Comparison of ENCODE assay signal across 9 mouse cellular contexts in the genomic region with DNA sequence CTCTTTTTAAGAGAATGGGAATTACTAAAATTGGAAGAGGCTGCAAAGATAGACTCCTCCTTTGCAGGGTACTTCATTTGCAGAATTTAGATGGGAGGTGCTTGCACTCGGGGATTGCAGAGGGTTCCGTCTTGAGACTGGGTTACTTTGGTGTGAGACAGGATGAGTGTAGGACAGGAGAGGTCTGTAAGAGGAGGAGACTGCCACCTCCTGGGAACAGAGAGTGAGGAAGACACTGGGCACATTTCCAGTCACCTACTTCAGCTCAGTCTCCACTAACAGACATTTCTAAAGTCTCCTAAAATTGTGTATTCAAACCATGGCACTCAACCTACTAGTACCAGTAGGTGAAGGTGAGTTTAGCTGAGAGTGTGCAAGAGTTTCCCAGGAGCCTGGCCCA. TPM values are rescaled to one million over a fixed set of nuclear protein-coding genes. Genes with fewer than 3 reads are reported as not detected.
DNase-seq lines count a peak whose midpoint lies in the region; ATAC-seq and TF ChIP-seq lines count a peak whose summit lies in the region.
"Had no signal": no experiment of that assay in that cellular context is flagged by ENCODE, and none has a peak within 500 bp of the region (broad histone marks: within the 10 kb centered on the region; RNA-seq: fewer than 3 reads in every experiment).

No protein-coding gene starts in this region.

- no peak overlapping the region for H3K4me3 ChIP-seq in embryonic facial prominence, embryonic 15.5 days (replicated peaks)
- no peak overlapping the region for H3K4me3 ChIP-seq in embryonic facial prominence, embryonic 10.5 days
- H3K4me3 ChIP-seq in layer of hippocampus, adult 2 months = no peak overlapping the region
- no peak overlapping the region for H3K4me3 ChIP-seq in MEL (ENCODE audit: control insufficient read depth in 1 of 2, insufficient read depth in 1 of 2, low read depth in 2 of 2, low read length in 2 of 2)
- H3K4me3 ChIP-seq in liver, embryonic 14.5 days (ENCODE audit: insufficient read depth in 1 of 2, low read depth in 2 of 2, low read length in 2 of 2) = no peak overlapping the region
- H3K4me3 ChIP-seq in forebrain, embryonic 13.5 days = no peak overlapping the region
- H3K4me3 ChIP-seq: heart, embryonic 15.5 days had no signal

- no peak for DNase-seq in embryonic facial prominence, embryonic 10.5 days (ENCODE audit: low spot score)
- no peak for DNase-seq in layer of hippocampus, adult 2 months (ENCODE audit: low spot score in 2 of 2)
- no peak for DNase-seq in layer of hippocampus, postnatal 25 days (ENCODE audit: extremely low spot score in 1 of 2, low spot score in 1 of 2)
- DNase-seq in MEL (ENCODE audit: low read depth, low spot score) = no peak
- DNase-seq in liver, embryonic 14.5 days (ENCODE audit: low read depth in 3 of 3, low spot score in 3 of 3) = no peak
- no peak for DNase-seq in neural tube, embryonic 10.5 days (ENCODE audit: extremely low spot score, low spot score)

- no peak overlapping the region for H3K4me2 ChIP-seq in embryonic facial prominence, embryonic 15.5 days (replicated peaks)
- H3K4me2 ChIP-seq in liver, embryonic 14.5 days (ENCODE audit: low read depth) = peak overlapping the region; percentile 28; the same call in 1 of the 2 replicates
- no peak overlapping the region for H3K4me2 ChIP-seq in forebrain, embryonic 13.5 days
- H3K4me2 ChIP-seq: heart, embryonic 15.5 days had no signal

- H3K27me3 ChIP-seq in embryonic facial prominence, embryonic 15.5 days = no peaks in the 10 kb centered on the region
- H3K27me3 ChIP-seq in embryonic facial prominence, embryonic 10.5 days (replicated peaks; ENCODE audit: low read depth, poor library complexity, severe bottlenecking) = no peaks in the 10 kb centered on the region
- H3K27me3 ChIP-seq in MEL (ENCODE audit: control insufficient read depth in 1 of 2, insufficient read depth in 2 of 2, low read length in 2 of 2) = no peaks in the 10 kb centered on the region
- no peaks in the 10 kb centered on the region for H3K27me3 ChIP-seq in liver, embryonic 14.5 days (ENCODE audit: control insufficient read depth, insufficient read depth, low read length)
- H3K27me3 ChIP-seq in forebrain, embryonic 13.5 days = no peaks in the 10 kb centered on the region
- H3K27me3 ChIP-seq: heart, embryonic 15.5 days had no signal

- no peaks in the 10 kb centered on the region for H3K9me3 ChIP-seq in embryonic facial prominence, embryonic 15.5 days (replicated peaks)
- H3K9me3 ChIP-seq in embryonic facial prominence, embryonic 10.5 days = no peaks in the 10 kb centered on the region
- H3K9me3 ChIP-seq in MEL (replicated peaks; ENCODE audit: insufficient read depth, low read length) = no peaks in the 10 kb centered on the region
- no peaks in the 10 kb centered on the region for H3K9me3 ChIP-seq in liver, embryonic 14.5 days (ENCODE audit: control insufficient read depth, low read length)
- no peaks in the 10 kb centered on the region for H3K9me3 ChIP-seq in forebrain, embryonic 13.5 days (replicated peaks)
- H3K9me3 ChIP-seq: heart, embryonic 15.5 days had no signal

- 64% methylated on average over 2 of the region's 2 CpGs for WGBS in embryonic facial prominence, embryonic 15.5 days
- WGBS in embryonic facial prominence, embryonic 10.5 days = 74% methylated on average over 2 of the region's 2 CpGs
- WGBS in liver, embryonic 14.5 days (ENCODE audit: insufficient replicate concordance) = 38% methylated on average over 2 of the region's 2 CpGs
- 93% methylated on average over 2 of the region's 2 CpGs for WGBS in forebrain, embryonic 13.5 days

- H3K4me1 ChIP-seq in embryonic facial prominence, embryonic 15.5 days = peaks cover 52% of the 10 kb centered on the region
- H3K4me1 ChIP-seq in embryonic facial prominence, embryonic 10.5 days = peaks cover 39% of the 10 kb centered on the region
- H3K4me1 ChIP-seq in MEL (ENCODE audit: control insufficient read depth in 1 of 2, insufficient read depth in 2 of 2, low read length in 2 of 2) = peaks cover 34 to 43% of the 10 kb centered on the region in 2 experiments
- peaks cover 71 to 80% of the 10 kb centered on the region in 2 experiments for H3K4me1 ChIP-seq in liver, embryonic 14.5 days (replicated peaks; ENCODE audit: control insufficient read depth in 2 of 2, insufficient read depth in 2 of 2, low read length in 1 of 2)
- peaks cover 37% of the 10 kb centered on the region for H3K4me1 ChIP-seq in forebrain, embryonic 13.5 days

- no peak for ATAC-seq in embryonic facial prominence, embryonic 15.5 days (ENCODE audit: insufficient number of reproducible peaks, low FRiP score, low TSS enrichment, low read depth)
- peak; percentile 57; the same call in 1 of the 2 replicates for ATAC-seq in liver, embryonic 14.5 days (ENCODE audit: insufficient read depth)
- no peak for ATAC-seq in forebrain, embryonic 13.5 days

- H3K79me2 ChIP-seq in MEL (ENCODE audit: control insufficient read depth, insufficient read depth, low read length, poor library complexity) = peaks cover 92% of the 10 kb centered on the region

- TF ChIP-seq EP300 in MEL (IDR thresholded peaks at IDR 0.05; ENCODE audit: low read depth in 1 of 2, low read length in 2 of 2) = no peak
- no peak for TF ChIP-seq EP300 in liver, embryonic 14.5 days (IDR thresholded peaks at IDR 0.05; ENCODE audit: low read depth)

- H3K36me3 ChIP-seq in embryonic facial prominence, embryonic 15.5 days = no peaks in the 10 kb centered on the region
- H3K36me3 ChIP-seq in embryonic facial prominence, embryonic 10.5 days (replicated peaks) = no peaks in the 10 kb centered on the region
- H3K36me3 ChIP-seq in MEL (ENCODE audit: control insufficient read depth in 1 of 2, insufficient read depth in 2 of 2, low read length in 2 of 2) = peaks cover 25 to 59% of the 10 kb centered on the region in 2 experiments
- H3K36me3 ChIP-seq in liver, embryonic 14.5 days (replicated peaks; ENCODE audit: control insufficient read depth, insufficient read depth, low read depth) = peaks cover 2% of the 10 kb centered on the region; the same call in 1 of the 2 replicates
- H3K36me3 ChIP-seq in forebrain, embryonic 13.5 days (ENCODE audit: poor library complexity, severe bottlenecking) = no peaks in the 10 kb centered on the region
- H3K36me3 ChIP-seq: heart, embryonic 15.5 days had no signal

- no peak overlapping the region for H3K9ac ChIP-seq in embryonic facial prominence, embryonic 15.5 days
- no peak overlapping the region for H3K9ac ChIP-seq in MEL (ENCODE audit: control insufficient read depth, low read depth, low read length, poor library complexity, severe bottlenecking)
- peak overlapping the region; percentile 2; the same call in 1 of the 2 replicates for H3K9ac ChIP-seq in liver, embryonic 14.5 days (replicated peaks)
- H3K9ac ChIP-seq in forebrain, embryonic 13.5 days = no peak overlapping the region

- peak; percentile 4; the same call in 1 of the 2 replicates for TF ChIP-seq RAD21 in MEL (IDR thresholded peaks at IDR 0.05; ENCODE audit: low read depth, low read length)

- no peak for TF ChIP-seq POLR2A in MEL (IDR thresholded peaks at IDR 0.05; ENCODE audit: control insufficient read depth in 1 of 2, insufficient read depth in 1 of 2, low read depth in 1 of 2, low read length in 2 of 2, poor library complexity in 1 of 2)

- 0 out of 2 replicates have a peak overlapping the region, but pooled peaks have one; percentile 34 for H3K27ac ChIP-seq in embryonic facial prominence, embryonic 15.5 days (replicated peaks)
- H3K27ac ChIP-seq in embryonic facial prominence, embryonic 10.5 days (replicated peaks) = no peak overlapping the region
- peak overlapping the region; percentile 5; the same call in 1 of the 2 replicates for H3K27ac ChIP-seq in layer of hippocampus, adult 2 months
- no peak overlapping the region for H3K27ac ChIP-seq in MEL (ENCODE audit: control insufficient read depth, low read depth, low read length)
- peak overlapping the region; percentile 34 for H3K27ac ChIP-seq in liver, embryonic 14.5 days
- no peak overlapping the region for H3K27ac ChIP-seq in forebrain, embryonic 13.5 days

- peak; percentile 56 for TF ChIP-seq CTCF in layer of hippocampus, adult 2 months (conservative IDR thresholded peaks at IDR 0.05)
- peak in 1 of 3 experiments; percentile 29; a peak in 1 of 6 replicates for TF ChIP-seq CTCF in MEL (IDR thresholded peaks at IDR 0.05 in 2 of 3, conservative IDR thresholded peaks at IDR 0.05 in 1 of 3; ENCODE audit: control insufficient read depth in 1 of 3, insufficient read depth in 1 of 3, low read depth in 2 of 3, low read length in 3 of 3, poor library complexity in 1 of 3, severe bottlenecking in 1 of 3)
- TF ChIP-seq CTCF in liver, embryonic 14.5 days (IDR thresholded peaks at IDR 0.05; ENCODE audit: low read depth) = peak; percentile 42

TF ChIP-seq in MEL, 35 proteins besides CTCF, POLR2A, EP300 and RAD21:
- TF ChIP-seq SIN3A (IDR thresholded peaks at IDR 0.05; ENCODE audit: low read length) (no peak), SMC3 (IDR thresholded peaks at IDR 0.05; ENCODE audit: low read depth, low read length) (peak; percentile 14; the same call in 1 of the 2 replicates)

RNA-seq across cellular contexts. Expression of a gene that starts 9.4 kb away (rescaled TPM):
- 19.3 and 20.2 TPM in 2 replicates for polyA plus RNA-seq in embryonic facial prominence, embryonic 15.5 days (2015; fragmentation: Nextera tagmentation; extraction: Ambion mirVana)
- polyA plus RNA-seq in embryonic facial prominence, embryonic 10.5 days (2016; fragmentation: Nextera tagmentation; extraction: Ambion mirVana) = 17.2 and 18.6 TPM in 2 replicates
- 10 to 100 TPM; 91.1 to 92.8 TPM for total RNA-seq in layer of hippocampus, adult 2 months (2021)
- total RNA-seq in layer of hippocampus, postnatal 25 days (2021) = 10 to 100 TPM; 84.6 to 93.1 TPM
- total RNA-seq in MEL (2012; rRNA removed) = 73.9 and 88.3 TPM in 2 replicates
- 1,000 to 10,000 TPM in 1 of 2 experiments, 100 to 1,000 TPM in 1; 201 to 2,325 TPM for polyA plus RNA-seq in MEL (2012; ENCODE audit: insufficient read depth in 1 of 2, insufficient read length in 2 of 2, low read depth in 1 of 2, low replicate concordance in 2 of 2, missing spikeins in 1 of 2)
- 21.1 and 25.5 TPM in 2 replicates for polyA plus RNA-seq in liver, embryonic 14.5 days (2012; rRNA removed)
- 15.8 and 19.0 TPM in 2 replicates for polyA plus RNA-seq in liver, embryonic 14.5 days (2014; fragmentation: Nextera tagmentation; extraction: Ambion mirVana)
- polyA plus RNA-seq in forebrain, embryonic 13.5 days (2015; fragmentation: Nextera tagmentation; extraction: Ambion mirVana) = 14.1 and 16.3 TPM in 2 replicates

Comparison
In these comparisons a context has a peak if more than half of its experiments do, and no peak if none do; other contexts are left out.
1. H3K27ac ChIP-seq: peak in embryonic facial prominence, embryonic 15.5 days (single experiment), layer of hippocampus, adult 2 months (single experiment) and liver, embryonic 14.5 days (single experiment); none in embryonic facial prominence, embryonic 10.5 days (single experiment), MEL (single experiment) and forebrain, embryonic 13.5 days (single experiment).